Mouse (Mus musculus) forebrain, postnatal 0 days (tissue): ENCODE measurements around the gene Exosc5. TPM values are rescaled to one million over a fixed set of nuclear protein-coding genes. Genes with fewer than 3 reads are reported as not detected.

Experiments used
- ATAC-seq: fragments of 200-750 bp; cut with Nextera tagmentation; 2 replicates; pipeline ENCODE4 v1.8.0; 2017; ENCODE audit warnings: mild to moderate bottlenecking, moderate library complexity
- DNase-seq: peaks from one replicate; pipeline ENCODE4 v3.0.0-alpha.2; 2015
- H3K27ac ChIP-seq: fragments of 300-500 bp; sonication (generic); 2 replicates; pipeline ENCODE4 v1.5.1; 2014; ENCODE audit warnings: low read depth, mild to moderate bottlenecking, antibody characterized with exemption, low read length, moderate library complexity, mixed read lengths
- H3K27me3 ChIP-seq: fragments of 300-500 bp; sonication (generic); 2 replicates; pipeline ENCODE4 v1.6.1; 2014; ENCODE audit warnings: mild to moderate bottlenecking, low read length, mixed read lengths; ENCODE audit not compliant: insufficient read depth
- H3K36me3 ChIP-seq: fragments of 300-500 bp; sonication (generic); 2 replicates; pipeline ENCODE4 v1.6.1; 2014; ENCODE audit warnings: mild to moderate bottlenecking, moderate library complexity; ENCODE audit not compliant: insufficient read depth
- H3K4me1 ChIP-seq: fragments of 300-500 bp; sonication (generic); 2 replicates; pipeline ENCODE4 v1.6.1; 2014; ENCODE audit warnings: antibody characterized with exemption; ENCODE audit not compliant: insufficient read depth
- H3K4me2 ChIP-seq: fragments of 300-500 bp; sonication (generic); 2 replicates; pipeline ENCODE4 v1.6.1; 2014; ENCODE audit warnings: low read depth, mild to moderate bottlenecking, moderate library complexity
- H3K4me3 ChIP-seq: fragments of 300-500 bp; sonication (generic); 2 replicates; pipeline ENCODE4 v1.5.1; 2014; ENCODE audit warnings: low read depth, low read length, mixed read lengths
- H3K9ac ChIP-seq: fragments of 300-500 bp; sonication (generic); 2 replicates; pipeline ENCODE4 v1.6.1; 2014; ENCODE audit warnings: mild to moderate bottlenecking
- H3K9me3 ChIP-seq: fragments of 300-500 bp; sonication (generic); 2 replicates; pipeline ENCODE4 v1.6.1; 2016; ENCODE audit warnings: low read length
- CTCF ChIP-seq: sonication (generic); IDR thresholded peaks from 2 replicates; pipeline ENCODE4 v1.5.1; 2016; ENCODE audit warnings: antibody characterized with exemption, control low read depth, low read depth
- WGBS: fragments of 180-500 bp; shearing (Covaris S2); extraction: QIAGEN DNeasy Blood & Tissue Kit; methylation state at CpG from one replicate; pipeline ENCODE4 v1.1.7; 2014; 5-methylcytosine and 5-hydroxymethylcytosine counted together
- polyA plus RNA-seq: library from polyadenylated mRNA; unstranded; fragments of >200 nt; fragmentation: Nextera tagmentation; extraction: Ambion mirVana; gene quantifications from 2 replicates; pipeline ENCODE4 v1.2.1, GENCODE M21; 2015
- total RNA-seq: library from RNA; depleted of rRNA; stranded (reverse); fragments of >200 nt; gene quantifications from 2 replicates; pipeline ENCODE4 v1.2.3, GENCODE M21; 2014; rRNA removed

Exosc5 gene
- total and polyA plus RNA-seq, 2 experiments from 2014 or later = 22.9 to 35.2 TPM

- ATAC-seq = no peak
- H3K27me3 ChIP-seq = no peaks in the 10 kb centered on the region
- H3K4me2 ChIP-seq = no peak overlapping the region
- no peak overlapping the region for H3K27ac ChIP-seq
- no peak overlapping the region for H3K4me3 ChIP-seq
- no peak overlapping the region for H3K9ac ChIP-seq
- DNase-seq = no peak
- H3K36me3 ChIP-seq = peaks cover 39% of the 10 kb centered on the region
- peaks cover 4% of the 10 kb centered on the region; the same call in 1 of the 2 replicates for H3K4me1 ChIP-seq
- H3K9me3 ChIP-seq = no peaks in the 10 kb centered on the region
- TF ChIP-seq CTCF = no peak
- WGBS = 96% methylated on average over 8 of the region's 8 CpGs
Measured at GRCm38 (mm10) chr7:25714581-25714980, 55.6 kb downstream of the Exosc5 start.

DNA sequence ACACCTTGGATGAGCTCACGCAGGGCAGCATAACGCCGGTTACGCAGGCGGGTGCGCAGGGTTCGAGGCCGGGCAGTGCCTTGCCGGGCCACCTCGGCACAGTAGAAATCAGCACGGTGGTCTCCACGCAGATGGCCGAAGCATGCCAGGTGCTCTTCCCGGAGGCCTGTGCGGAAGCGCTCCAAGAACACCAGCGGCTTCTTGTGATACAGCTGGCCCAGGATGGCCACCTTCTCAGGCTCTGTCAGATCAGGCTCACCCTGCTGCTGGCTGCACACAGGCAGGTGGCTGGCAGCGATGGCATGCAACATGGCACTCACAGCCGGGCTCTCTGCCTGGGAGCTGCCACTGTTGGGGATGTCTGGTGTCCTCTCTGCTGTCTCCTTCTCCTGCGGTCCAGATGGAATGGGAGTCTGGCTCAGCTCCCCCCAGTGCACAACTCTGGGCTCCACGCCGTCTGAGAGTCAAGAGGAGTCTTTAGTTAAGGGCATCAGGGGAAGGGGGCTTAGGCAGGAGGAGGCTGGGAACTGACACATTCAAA, 56.8 kb downstream of the Exosc5 start:
- no peak overlapping the region for H3K4me2 ChIP-seq
- WGBS = 92% methylated on average over 22 of the region's 22 CpGs
- H3K36me3 ChIP-seq = peaks cover 46% of the 10 kb centered on the region
- H3K4me3 ChIP-seq = no peak overlapping the region
- H3K27ac ChIP-seq = no peak overlapping the region
- H3K4me1 ChIP-seq = peaks cover 4% of the 10 kb centered on the region; the same call in 1 of the 2 replicates
- no peaks in the 10 kb centered on the region for H3K9me3 ChIP-seq
- ATAC-seq (no peak), DNase-seq (no peak)
- no peaks in the 10 kb centered on the region for H3K27me3 ChIP-seq
- TF ChIP-seq CTCF = no peak
- no peak overlapping the region for H3K9ac ChIP-seq

- no peak for DNase-seq
- Histone ChIP-seq H3K9me3 (no peaks in the 10 kb centered on the region), H3K9ac (0 out of 2 replicates have a peak overlapping the region, but pooled peaks have one; percentile 6), H3K27ac (no peak overlapping the region), H3K27me3 (no peaks in the 10 kb centered on the region), H3K4me2 (no peak overlapping the region; the same call in 1 of the 2 replicates), H3K4me3 (no peak overlapping the region), H3K36me3 (peaks cover 55% of the 10 kb centered on the region), H3K4me1 (peaks cover 4% of the 10 kb centered on the region; the same call in 1 of the 2 replicates)
- no peak for TF ChIP-seq CTCF
- no peak for ATAC-seq
- 93% methylated on average over 3 of the region's 3 CpGs for WGBS
Measured at GRCm38 (mm10) chr7:25717478-25717877, 58.5 kb downstream of the Exosc5 start.

- Histone ChIP-seq H3K4me1 (peaks cover 4% of the 10 kb centered on the region; the same call in 1 of the 2 replicates), H3K27me3 (no peaks in the 10 kb centered on the region), H3K9me3 (no peaks in the 10 kb centered on the region), H3K27ac (peak within 1 kb of the TSS; percentile 83), H3K4me2 (peak within 1 kb of the TSS; percentile 84), H3K4me3 (peak within 1 kb of the TSS; percentile 70), H3K36me3 (peaks cover 55% of the 10 kb centered on the region), H3K9ac (peak within 1 kb of the TSS; percentile 68)
- ATAC-seq (peak; percentile 89), DNase-seq (peak; percentile 97)
- WGBS = 5% methylated on average over 32 of the region's 32 CpGs
- no peak for TF ChIP-seq CTCF
Measured at GRCm38 (mm10) chr7:25718788-25719417, 59.9 kb downstream of the Exosc5 start, which contains the start of gene Ccdc97. Ccdc97 (minus strand) TSS chr7:25719088.

GRCm38 (mm10) chr7:25719761-25720610, 61.0 kb downstream of the Exosc5 start:
- Histone ChIP-seq H3K4me1 (peaks cover 4% of the 10 kb centered on the region; the same call in 1 of the 2 replicates), H3K27me3 (no peaks in the 10 kb centered on the region), H3K4me2 (peak overlapping the region; percentile 84; the same call in 1 of the 2 replicates), H3K9ac (no peak overlapping the region), H3K4me3 (no peak overlapping the region), H3K36me3 (peaks cover 56% of the 10 kb centered on the region), H3K27ac (no peak overlapping the region), H3K9me3 (no peaks in the 10 kb centered on the region)
- TF ChIP-seq CTCF = peak; percentile 95
- peak; percentile 42; the same call in 1 of the 2 replicates for ATAC-seq
- WGBS = 63% methylated on average over 10 of the region's 10 CpGs
- peak; percentile 86 for DNase-seq

- Histone ChIP-seq H3K27me3 (no peaks in the 10 kb centered on the region), H3K4me1 (peaks cover 4% of the 10 kb centered on the region; the same call in 1 of the 2 replicates), H3K4me3 (no peak overlapping the region), H3K4me2 (no peak overlapping the region), H3K36me3 (peaks cover 56% of the 10 kb centered on the region), H3K27ac (no peak overlapping the region), H3K9me3 (no peaks in the 10 kb centered on the region), H3K9ac (no peak overlapping the region)
- ATAC-seq = no peak
- no peak for DNase-seq
- TF ChIP-seq CTCF = no peak
- 92% methylated on average over 5 of the region's 5 CpGs for WGBS
Measured at GRCm38 (mm10) chr7:25720760-25721159, 61.8 kb downstream of the Exosc5 start.

Other genes with a start within 250 kb of the Exosc5 start
- gene Cxcl17, start 246.3 kb upstream of the Exosc5 start, total RNA-seq = not detected in 2 replicates
- 0.35 TPM in 1 of 2 replicates, not detected in the other for gene Cxcl17, start 246.3 kb upstream of the Exosc5 start, polyA plus RNA-seq
- 0.24 and 0.31 TPM in 2 replicates for gene Ceacam1, start 181.6 kb upstream of the Exosc5 start, total RNA-seq
- gene Ceacam1, start 181.6 kb upstream of the Exosc5 start, polyA plus RNA-seq = 0.75 and 1.4 TPM in 2 replicates
- gene Ceacam2, start 119.3 kb upstream of the Exosc5 start, total RNA-seq = not detected in 2 replicates
- not detected in 2 replicates for gene Ceacam2, start 119.3 kb upstream of the Exosc5 start, polyA plus RNA-seq
- gene Erich4, start 43.3 kb upstream of the Exosc5 start, total RNA-seq = not detected in 2 replicates
- gene Erich4, start 43.3 kb upstream of the Exosc5 start, polyA plus RNA-seq = not detected in 2 replicates
- 35.8 and 45.8 TPM in 2 replicates for gene Dmac2, start 39.8 kb upstream of the Exosc5 start, total RNA-seq
- gene Dmac2, start 39.8 kb upstream of the Exosc5 start, polyA plus RNA-seq = 35.0 and 40.6 TPM in 2 replicates
- 0.31 and 0.95 TPM in 2 replicates for gene B3gnt8, start 32.5 kb upstream of the Exosc5 start, total RNA-seq
- 1.0 and 1.3 TPM in 2 replicates for gene B3gnt8, start 32.5 kb upstream of the Exosc5 start, polyA plus RNA-seq
- gene Bckdha, start 183 bp upstream of the Exosc5 start, total RNA-seq = 55.7 and 55.9 TPM in 2 replicates
- gene Bckdha, start 183 bp upstream of the Exosc5 start, polyA plus RNA-seq = 57.1 and 58.3 TPM in 2 replicates
- gene Tmem91, start 16.0 kb downstream of the Exosc5 start, total RNA-seq = 32.8 and 40.3 TPM in 2 replicates
- 40.9 and 61.4 TPM in 2 replicates for gene Tmem91, start 16.0 kb downstream of the Exosc5 start, polyA plus RNA-seq
- 15.7 and 15.8 TPM in 2 replicates for gene B9d2, start 21.6 kb downstream of the Exosc5 start, total RNA-seq
- 58.2 and 60.1 TPM in 2 replicates for gene B9d2, start 21.6 kb downstream of the Exosc5 start, polyA plus RNA-seq
- gene Tgfb1, start 27.8 kb downstream of the Exosc5 start, total RNA-seq = 1.6 and 3.1 TPM in 2 replicates
- 0.39 and 0.56 TPM in 2 replicates for gene Tgfb1, start 27.8 kb downstream of the Exosc5 start, polyA plus RNA-seq
- 21.1 and 37.6 TPM in 2 replicates for gene Ccdc97, start 59.9 kb downstream of the Exosc5 start, total RNA-seq
- 31.7 and 32.0 TPM in 2 replicates for gene Ccdc97, start 59.9 kb downstream of the Exosc5 start, polyA plus RNA-seq
- gene Hnrnpul1, start 95.6 kb downstream of the Exosc5 start, total RNA-seq = 110 and 144 TPM in 2 replicates
- 47.3 and 47.9 TPM in 2 replicates for gene Hnrnpul1, start 95.6 kb downstream of the Exosc5 start, polyA plus RNA-seq
- gene Axl, start 129.5 kb downstream of the Exosc5 start, total RNA-seq = 15.8 and 17.7 TPM in 2 replicates
- 14.6 and 16.1 TPM in 2 replicates for gene Axl, start 129.5 kb downstream of the Exosc5 start, polyA plus RNA-seq
- gene Cyp2s1, start 157.7 kb downstream of the Exosc5 start, total RNA-seq = 1.2 and 2.0 TPM in 2 replicates
- 1.4 and 1.9 TPM in 2 replicates for gene Cyp2s1, start 157.7 kb downstream of the Exosc5 start, polyA plus RNA-seq
- not detected in 2 replicates for gene Cyp2b10, start 238.5 kb downstream of the Exosc5 start, total RNA-seq
- gene Cyp2b10, start 238.5 kb downstream of the Exosc5 start, polyA plus RNA-seq = not detected in 2 replicates